Mouse (Mus musculus) natural killer cell, adult 2 months (primary cell): ENCODE results near the gene H2-Q6.
"Not testable (repeated sequence)": the region's sequence is repeated elsewhere in the genome, so short reads cannot be mapped to it uniquely, and the experiment has no call there.

Source experiments
- DNase-seq, 2 experiments: peaks; one replicate each; pipeline ENCODE4 v3.0.0; 2022; ENCODE audit warnings: low spot score in 2 of 2

The H2-Q6 gene

GRCm38 (mm10) chr17:35434836-35435235 lies 10.2 kb downstream of the H2-Q6 start:
- peak in 1 of 2 experiments; percentile 60 for DNase-seq

- DNase-seq = not testable (repeated sequence)
These were observed 10.9 kb downstream of the H2-Q6 start for GRCm38 (mm10) chr17:35435577-35435976.

GRCm38 (mm10) chr17:35437386-35437936 lies 12.8 kb downstream of the H2-Q6 start:
- DNase-seq = peak; percentile 56 to 69

GRCm38 (mm10) chr17:35438395-35438794 lies 13.7 kb downstream of the H2-Q6 start:
- DNase-seq = not testable (repeated sequence)

- DNase-seq = peak; percentile 97 to 98
These were observed 14.2 kb downstream of the H2-Q6 start, which contains the start of gene H2-Q7 for GRCm38 (mm10) chr17:35438885-35439284. Gene H2-Q7 (plus strand): TSS chr17:35439155.

GRCm38 (mm10) chr17:35439295-35439747 lies 14.7 kb downstream of the H2-Q6 start:
- not testable (repeated sequence) for DNase-seq

- not testable (repeated sequence) for DNase-seq
These were observed 15.4 kb downstream of the H2-Q6 start for GRCm38 (mm10) chr17:35439925-35440645.

GRCm38 (mm10) chr17:35442376-35442775 lies 17.7 kb downstream of the H2-Q6 start:
- DNase-seq = not testable (repeated sequence)

GRCm38 (mm10) chr17:35444510-35444909 lies 19.9 kb downstream of the H2-Q6 start:
- DNase-seq = not testable (repeated sequence)

GRCm38 (mm10) chr17:35458247-35458646 lies 33.6 kb downstream of the H2-Q6 start:
- not testable (repeated sequence) for DNase-seq

GRCm38 (mm10) chr17:35460513-35461341 lies 36.1 kb downstream of the H2-Q6 start:
- DNase-seq = not testable (repeated sequence)

- DNase-seq = peak in 1 of 2 experiments; percentile 30
These were observed 41.0 kb downstream of the H2-Q6 start for GRCm38 (mm10) chr17:35465651-35466050.

GRCm38 (mm10) chr17:35468936-35469335 lies 44.3 kb downstream of the H2-Q6 start:
- DNase-seq = peak in 1 of 2 experiments; percentile 54

GRCm38 (mm10) chr17:35469842-35470751 lies 45.4 kb downstream of the H2-Q6 start, which contains the start of gene H2-Q10:
Gene H2-Q10 (plus strand): TSS chr17:35470089.
- DNase-seq = no peak
